Mouse (Mus musculus): ENCODE data around the gene Taf5l. TPM values are rescaled to one million over a fixed set of nuclear protein-coding genes. Genes with fewer than 3 reads are reported as not detected.

Gene Taf5l
- polyA plus RNA-seq, 1 experiment from 2014 or later = 48.8 TPM

DNA sequence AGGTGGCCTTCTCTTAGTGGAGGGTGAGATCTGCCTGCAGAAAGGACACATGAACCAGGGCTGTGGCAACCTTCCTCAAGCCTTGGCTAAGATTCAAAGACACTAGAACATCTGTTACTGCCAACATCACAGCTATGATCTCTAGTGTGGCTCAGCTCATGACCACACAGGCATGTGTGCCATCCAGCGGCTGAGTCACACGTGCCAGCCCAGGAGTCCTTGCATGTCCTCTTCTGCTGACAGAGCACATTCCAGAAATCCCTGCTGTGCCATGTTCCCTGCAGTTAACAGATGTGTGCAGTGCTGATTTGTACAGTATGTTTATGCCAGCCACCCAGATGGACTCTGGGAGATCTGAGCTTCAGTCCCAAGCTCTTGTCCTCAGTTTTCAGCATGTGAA, 21.6 kb downstream of the Taf5l start:
- WGBS = 95% methylated on average over 2 of the region's 2 CpGs
- Histone ChIP-seq H3K27me3 (ENCODE audit: poor library complexity, severe bottlenecking) (no peaks in the 10 kb centered on the region), H3K36me3 (replicated peaks) (peaks cover 96% of the 10 kb centered on the region), H3K4me3 (no peak overlapping the region), H3K4me1 (no peaks in the 10 kb centered on the region), H3K9me3 (no peaks in the 10 kb centered on the region), H3K27ac (no peak overlapping the region)
- DNase-seq (ENCODE audit: extremely low spot score, low spot score) = no peak

DNA sequence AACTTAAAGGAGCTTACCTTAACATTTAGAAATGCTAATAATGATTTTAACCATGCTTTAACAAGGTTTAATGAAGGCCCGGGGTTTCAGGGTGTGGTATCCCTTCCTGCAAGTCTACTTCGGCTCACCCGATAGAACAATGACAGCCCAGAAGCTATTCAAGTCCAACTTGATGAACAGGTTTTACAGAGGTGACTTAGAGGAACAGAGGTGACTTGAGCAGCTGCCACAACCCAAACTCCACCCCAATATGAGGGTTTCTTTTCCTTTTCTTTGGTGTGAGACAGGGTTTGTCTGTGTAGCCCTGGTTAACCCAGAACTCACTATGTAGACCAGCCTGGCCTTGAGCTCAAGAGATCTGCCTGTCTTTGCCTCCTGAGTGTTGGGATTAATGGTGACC, 27.2 kb downstream of the Taf5l start:
- Histone ChIP-seq H3K27me3 (ENCODE audit: poor library complexity, severe bottlenecking) (no peaks in the 10 kb centered on the region), H3K36me3 (replicated peaks) (peaks cover 55% of the 10 kb centered on the region), H3K9me3 (no peaks in the 10 kb centered on the region), H3K4me1 (no peaks in the 10 kb centered on the region), H3K27ac (no peak overlapping the region), H3K4me3 (no peak overlapping the region)
- no peak for DNase-seq (ENCODE audit: extremely low spot score, low spot score)
- WGBS = 88% methylated on average over 3 of the region's 3 CpGs

DNA sequence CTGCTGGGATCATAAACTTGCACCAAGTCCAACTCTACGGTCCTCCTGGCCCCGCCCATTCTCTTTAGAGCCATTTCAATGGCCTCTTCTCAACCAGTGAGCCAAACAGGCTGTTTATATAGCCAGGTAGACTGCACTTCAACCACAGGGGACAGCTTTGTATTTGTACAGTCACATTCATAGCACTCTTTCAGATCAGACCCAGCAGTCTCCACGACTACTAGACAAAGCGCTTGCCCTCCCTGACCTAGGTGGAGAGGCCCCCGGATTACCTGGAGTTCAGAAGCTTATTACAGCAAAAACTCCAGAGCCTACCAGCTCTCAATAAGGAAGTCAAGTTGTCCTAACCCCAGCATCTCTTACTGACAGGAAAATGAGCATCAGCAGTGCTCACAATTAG, 27.6 kb downstream of the Taf5l start:
- Histone ChIP-seq H3K4me1 (no peaks in the 10 kb centered on the region), H3K9me3 (no peaks in the 10 kb centered on the region), H3K4me3 (no peak overlapping the region), H3K36me3 (replicated peaks) (peaks cover 51% of the 10 kb centered on the region), H3K27ac (no peak overlapping the region), H3K27me3 (ENCODE audit: poor library complexity, severe bottlenecking) (no peaks in the 10 kb centered on the region)
- DNase-seq (ENCODE audit: extremely low spot score, low spot score) = no peak
- WGBS = 92% methylated on average over 5 of the region's 5 CpGs

DNA sequence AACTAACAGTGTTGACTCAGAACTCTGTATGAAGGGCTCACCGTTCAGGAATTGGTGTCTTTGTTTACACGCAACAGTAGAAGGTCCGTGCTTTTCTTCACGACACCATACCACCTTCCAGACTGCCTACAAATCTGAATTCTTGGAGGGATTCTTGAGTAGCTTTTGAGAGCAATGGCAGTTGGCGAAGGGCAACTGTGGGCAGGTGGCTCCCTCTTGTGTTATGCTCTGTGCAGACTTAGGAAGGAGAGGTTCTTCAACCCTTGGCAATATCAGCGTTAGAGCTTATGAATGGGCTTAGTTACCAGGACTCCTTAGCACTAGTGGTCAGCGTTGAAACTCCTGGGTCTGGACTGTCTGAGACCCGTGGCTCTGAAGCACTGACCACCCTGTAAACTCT, 28.6 kb downstream of the Taf5l start:
- no peak overlapping the region for H3K27ac ChIP-seq
- DNase-seq (ENCODE audit: extremely low spot score, low spot score) = no peak
- H3K9me3 ChIP-seq = no peaks in the 10 kb centered on the region
- H3K27me3 ChIP-seq (ENCODE audit: poor library complexity, severe bottlenecking) = no peaks in the 10 kb centered on the region
- H3K4me3 ChIP-seq = no peak overlapping the region
- 89% methylated on average over 8 of the region's 8 CpGs for WGBS
- no peaks in the 10 kb centered on the region for H3K4me1 ChIP-seq
- peaks cover 42% of the 10 kb centered on the region for H3K36me3 ChIP-seq (replicated peaks)

DNA sequence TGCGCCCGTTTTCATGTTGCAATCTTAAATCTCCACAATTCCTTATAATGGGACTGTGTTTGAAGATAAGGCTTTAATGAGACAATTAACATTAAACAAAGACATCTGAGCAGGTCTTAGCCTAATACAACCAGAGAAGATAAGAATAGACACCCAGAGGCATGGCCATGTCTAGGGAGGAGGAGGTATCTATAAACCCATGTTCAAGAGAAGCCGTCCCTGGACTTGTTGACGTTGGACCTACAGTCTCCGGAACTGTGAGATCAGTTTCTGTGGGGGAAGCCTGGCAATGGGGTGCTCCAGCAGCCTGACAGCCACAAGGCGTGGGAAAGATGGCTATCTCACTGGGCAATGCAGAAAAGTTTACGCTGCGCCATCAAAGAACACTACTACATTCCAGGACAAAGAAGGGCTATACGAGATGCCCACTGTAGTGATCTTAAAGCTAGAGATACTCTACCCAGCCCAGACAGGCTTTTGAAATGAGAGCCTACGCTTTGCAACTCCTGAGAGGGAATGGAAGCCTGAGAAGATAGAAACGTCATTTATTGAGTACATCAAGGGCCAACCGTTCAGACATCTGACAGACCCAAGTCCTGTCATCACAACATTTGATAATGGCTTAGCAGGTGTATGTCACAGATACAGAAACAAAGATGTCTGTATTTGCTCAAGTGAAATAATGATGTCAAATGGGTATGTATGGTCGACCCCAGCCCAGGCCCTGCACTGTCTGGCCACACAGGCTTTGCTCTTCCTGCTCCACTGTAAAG, 30.7 kb downstream of the Taf5l start:
- H3K9me3 ChIP-seq = no peaks in the 10 kb centered on the region
- H3K27me3 ChIP-seq (ENCODE audit: poor library complexity, severe bottlenecking) = no peaks in the 10 kb centered on the region
- DNase-seq (ENCODE audit: extremely low spot score, low spot score) = no peak
- H3K27ac ChIP-seq = no peak overlapping the region
- no peaks in the 10 kb centered on the region for H3K4me1 ChIP-seq
- H3K36me3 ChIP-seq (replicated peaks) = peaks cover 23% of the 10 kb centered on the region
- WGBS = 91% methylated on average over 13 of the region's 13 CpGs
- no peak overlapping the region for H3K4me3 ChIP-seq

- peaks cover 10% of the 10 kb centered on the region for H3K36me3 ChIP-seq (replicated peaks)
- no peak overlapping the region for H3K4me3 ChIP-seq
- DNase-seq (ENCODE audit: extremely low spot score, low spot score) = no peak
- no peaks in the 10 kb centered on the region for H3K27me3 ChIP-seq (ENCODE audit: poor library complexity, severe bottlenecking)
- H3K27ac ChIP-seq = peak overlapping the region; percentile 44; the same call in 1 of the 2 replicates
- no peaks in the 10 kb centered on the region for H3K4me1 ChIP-seq
- WGBS = 80% methylated on average over 7 of the region's 7 CpGs
- no peaks in the 10 kb centered on the region for H3K9me3 ChIP-seq
These were observed 32.1 kb downstream of the Taf5l start for GRCm38 (mm10) chr8:123989128-123989527.

- 77% methylated on average over 6 of the region's 6 CpGs for WGBS
These were observed 32.6 kb downstream of the Taf5l start for GRCm38 (mm10) chr8:123988605-123989038.

GRCm38 (mm10) chr8:123982826-123983400, 38.3 kb downstream of the Taf5l start, which contains the start of gene Abcb10:
Gene Abcb10, minus strand, starts transcription at chr8:123983122.
- Histone ChIP-seq H3K27me3 (ENCODE audit: poor library complexity, severe bottlenecking) (peaks cover 16% of the 10 kb centered on the region; the same call in 1 of the 2 replicates), H3K4me1 (peaks cover 29% of the 10 kb centered on the region), H3K4me3 (peak within 1 kb of the TSS; percentile 74), H3K36me3 (replicated peaks) (no peaks in the 10 kb centered on the region; the same call in 1 of the 2 replicates), H3K27ac (peak within 1 kb of the TSS; percentile 88), H3K9me3 (no peaks in the 10 kb centered on the region)
- DNase-seq (ENCODE audit: extremely low spot score, low spot score) = peak; percentile 84
- WGBS = under 1% methylated on average over 56 of the region's 56 CpGs

More at GRCm38 (mm10) chr8:123988605-123989038, 32.6 kb downstream of the Taf5l start:
- Histone ChIP-seq H3K36me3 (replicated peaks) (peaks cover 5% of the 10 kb centered on the region), H3K27me3 (ENCODE audit: poor library complexity, severe bottlenecking) (no peaks in the 10 kb centered on the region), H3K9me3 (no peaks in the 10 kb centered on the region), H3K4me1 (peaks cover 2% of the 10 kb centered on the region), H3K4me3 (no peak overlapping the region), H3K27ac (peak overlapping the region; percentile 44; the same call in 1 of the 2 replicates)
- DNase-seq (ENCODE audit: extremely low spot score, low spot score) = no peak

- WGBS = under 1% methylated on average over 48 of the region's 48 CpGs
- DNase-seq (ENCODE audit: extremely low spot score, low spot score) = peak; percentile 30
- peak overlapping the region; percentile 74 for H3K4me3 ChIP-seq
- H3K4me1 ChIP-seq = peaks cover 29% of the 10 kb centered on the region
- H3K9me3 ChIP-seq = no peaks in the 10 kb centered on the region
- H3K27me3 ChIP-seq (ENCODE audit: poor library complexity, severe bottlenecking) = peaks cover 16% of the 10 kb centered on the region; the same call in 1 of the 2 replicates
- peak overlapping the region; percentile 88 for H3K27ac ChIP-seq
- no peaks in the 10 kb centered on the region; the same call in 1 of the 2 replicates for H3K36me3 ChIP-seq (replicated peaks)
These were observed 38.9 kb downstream of the Taf5l start for GRCm38 (mm10) chr8:123982291-123982793.

DNA sequence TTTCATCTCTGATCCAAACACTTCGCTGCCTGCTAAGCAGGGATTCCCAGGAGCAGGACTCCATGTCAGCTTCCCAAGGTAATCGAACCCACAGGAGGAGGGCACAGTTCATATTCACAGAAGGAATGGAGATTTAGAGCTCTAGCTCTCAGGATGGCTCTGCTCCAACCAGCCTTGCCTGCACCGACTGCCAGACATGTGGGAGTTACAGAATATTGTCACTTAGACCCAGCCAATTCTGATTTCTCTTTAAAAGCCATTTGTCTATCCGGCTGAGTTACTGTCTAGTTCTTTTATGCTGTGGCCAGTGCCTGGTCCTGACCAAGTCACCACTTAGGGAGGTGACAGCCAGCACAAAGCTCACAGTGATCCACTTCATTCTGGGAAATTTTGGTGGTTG, 39.5 kb downstream of the Taf5l start:
- no peak for DNase-seq (ENCODE audit: extremely low spot score, low spot score)
- H3K4me3 ChIP-seq = peak overlapping the region; percentile 74
- no peaks in the 10 kb centered on the region for H3K9me3 ChIP-seq
- peak overlapping the region; percentile 40; the same call in 1 of the 2 replicates for H3K27ac ChIP-seq
- 64% methylated on average over 4 of the region's 4 CpGs for WGBS
- H3K4me1 ChIP-seq = peaks cover 29% of the 10 kb centered on the region
- peaks cover 16% of the 10 kb centered on the region; the same call in 1 of the 2 replicates for H3K27me3 ChIP-seq (ENCODE audit: poor library complexity, severe bottlenecking)
- H3K36me3 ChIP-seq (replicated peaks) = no peaks in the 10 kb centered on the region; the same call in 1 of the 2 replicates

GRCm38 (mm10) chr8:123980239-123980638, 41.0 kb downstream of the Taf5l start:
- H3K9me3 ChIP-seq = no peaks in the 10 kb centered on the region
- peaks cover 29% of the 10 kb centered on the region for H3K4me1 ChIP-seq
- peak overlapping the region; percentile 48 for H3K27ac ChIP-seq
- peak overlapping the region; percentile 74 for H3K4me3 ChIP-seq
- H3K27me3 ChIP-seq (ENCODE audit: poor library complexity, severe bottlenecking) = peaks cover 16% of the 10 kb centered on the region; the same call in 1 of the 2 replicates
- no peak for DNase-seq (ENCODE audit: extremely low spot score, low spot score)
- 72% methylated on average over 4 of the region's 4 CpGs for WGBS
- no peaks in the 10 kb centered on the region; the same call in 1 of the 2 replicates for H3K36me3 ChIP-seq (replicated peaks)

DNA sequence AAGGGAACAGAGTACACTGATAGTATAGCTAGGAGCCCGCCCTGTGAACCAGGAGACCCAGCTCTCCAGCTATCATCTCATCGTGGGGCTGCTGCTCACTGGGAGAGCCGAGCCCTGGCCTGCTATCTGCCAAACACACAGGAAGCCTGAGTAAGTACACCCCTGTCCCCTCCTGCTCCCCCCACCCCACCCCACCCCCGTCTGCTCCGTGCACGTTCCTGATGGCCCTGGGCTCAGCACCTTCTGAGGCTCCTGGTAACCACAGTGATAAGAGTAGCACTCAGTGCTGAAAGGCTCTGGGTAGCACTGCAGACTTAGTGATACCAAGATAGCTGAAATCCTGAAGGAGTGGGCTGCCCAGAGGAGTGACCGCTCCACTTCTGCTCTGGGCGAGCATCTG, 42.3 kb downstream of the Taf5l start:
- no peak for DNase-seq (ENCODE audit: extremely low spot score, low spot score)
- no peaks in the 10 kb centered on the region for H3K9me3 ChIP-seq
- H3K27me3 ChIP-seq (ENCODE audit: poor library complexity, severe bottlenecking) = peaks cover 16% of the 10 kb centered on the region; the same call in 1 of the 2 replicates
- peaks cover 29% of the 10 kb centered on the region for H3K4me1 ChIP-seq
- no peak overlapping the region for H3K4me3 ChIP-seq
- WGBS = 79% methylated on average over 8 of the region's 8 CpGs
- H3K36me3 ChIP-seq (replicated peaks) = peaks cover 2% of the 10 kb centered on the region; the same call in 1 of the 2 replicates
- H3K27ac ChIP-seq = peak overlapping the region; percentile 5; the same call in 1 of the 2 replicates
